Mouse (Mus musculus): ENCODE data around the gene AI481877. TPM values are rescaled to one million over a fixed set of nuclear protein-coding genes. Genes with fewer than 3 reads are reported as not detected.
"Not testable (repeated sequence)": the region's sequence is repeated elsewhere in the genome, so short reads cannot be mapped to it uniquely, and the experiment has no call there.

AI481877 gene
- polyA plus RNA-seq (2012; rRNA removed), result not detected in 2 replicates

DNA sequence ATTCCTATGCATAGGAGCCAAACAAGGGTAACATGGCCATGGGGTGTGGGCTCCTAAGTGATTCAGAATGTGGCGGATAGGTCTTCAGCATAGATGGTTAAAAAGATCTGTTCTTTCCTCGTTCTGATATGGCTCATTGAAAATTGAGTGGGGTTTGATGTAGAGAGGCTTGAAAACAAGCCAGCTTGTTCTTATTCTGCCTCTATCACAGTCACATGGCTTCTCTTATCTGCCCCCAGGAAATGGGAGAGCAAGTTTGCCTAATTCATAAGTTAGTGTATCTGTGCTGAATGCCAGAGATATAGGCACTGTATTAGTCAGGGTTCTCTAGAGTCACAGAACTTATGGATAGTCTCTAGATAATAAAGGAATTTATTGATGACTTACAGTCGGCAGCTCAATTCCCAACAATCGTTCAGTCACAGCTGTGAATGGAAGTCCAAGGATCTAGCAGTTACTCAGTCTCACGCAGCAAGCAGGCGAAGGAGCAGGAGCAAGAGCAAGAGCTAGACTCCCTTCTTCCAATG lies at the start of gene AI481877:
Gene AI481877 (minus strand): TSS at position 477 of the 527 bp plus-strand sequence.
- not testable (repeated sequence) for H3K4me1 ChIP-seq (ENCODE audit: control insufficient read depth, insufficient read depth, low read length); DNase-seq; H3K4me3 ChIP-seq (ENCODE audit: insufficient read depth, low read depth, low read length); H3K27me3 ChIP-seq (replicated peaks; ENCODE audit: control insufficient read depth, insufficient read depth, low read length); H3K27ac ChIP-seq (ENCODE audit: insufficient read depth, low read depth, low read length); H3K36me3 ChIP-seq (ENCODE audit: control insufficient read depth, insufficient read depth, low read length)
- WGBS, result 77% methylated on average over 4 of the region's 6 CpGs

DNA sequence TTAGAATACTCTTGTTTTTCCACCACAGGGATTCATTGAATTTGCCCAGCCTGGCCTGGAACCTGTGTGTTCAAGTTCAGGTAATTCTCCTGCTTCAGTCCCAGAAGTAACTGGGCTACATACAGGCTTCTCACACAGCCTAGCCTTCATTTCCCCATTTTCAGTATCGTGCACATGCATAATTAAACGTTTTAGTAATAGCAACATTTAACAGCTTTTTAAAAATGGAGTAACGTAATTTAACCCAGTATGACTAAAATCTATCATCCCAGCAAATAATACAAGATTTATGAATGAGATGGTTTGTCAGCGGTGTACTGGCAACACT lies 49.7 kb upstream of the AI481877 start:
- Histone ChIP-seq H3K4me3 (ENCODE audit: insufficient read depth, low read depth, low read length) (peak overlapping the region; percentile 97), H3K27me3 (replicated peaks; ENCODE audit: control insufficient read depth, insufficient read depth, low read length) (no peaks in the 10 kb centered on the region), H3K27ac (ENCODE audit: insufficient read depth, low read depth, low read length) (peak overlapping the region; percentile 10; the same call in 1 of the 2 replicates), H3K4me1 (ENCODE audit: control insufficient read depth, insufficient read depth, low read length) (0 out of 2 replicates have a peak, but pooled peaks cover 3% of the 10 kb centered on the region), H3K36me3 (ENCODE audit: control insufficient read depth, insufficient read depth, low read length) (no peaks in the 10 kb centered on the region)
- 28% methylated on average over 4 of the region's 4 CpGs for WGBS
- TF ChIP-seq POLR2A (IDR thresholded peaks at IDR 0.05; ENCODE audit: low read depth, low read length) (no peak), CTCF (conservative IDR thresholded peaks at IDR 0.05; ENCODE audit: insufficient read depth, insufficient read length, low read depth, low read length) (no peak)
- no peak for DNase-seq

DNA sequence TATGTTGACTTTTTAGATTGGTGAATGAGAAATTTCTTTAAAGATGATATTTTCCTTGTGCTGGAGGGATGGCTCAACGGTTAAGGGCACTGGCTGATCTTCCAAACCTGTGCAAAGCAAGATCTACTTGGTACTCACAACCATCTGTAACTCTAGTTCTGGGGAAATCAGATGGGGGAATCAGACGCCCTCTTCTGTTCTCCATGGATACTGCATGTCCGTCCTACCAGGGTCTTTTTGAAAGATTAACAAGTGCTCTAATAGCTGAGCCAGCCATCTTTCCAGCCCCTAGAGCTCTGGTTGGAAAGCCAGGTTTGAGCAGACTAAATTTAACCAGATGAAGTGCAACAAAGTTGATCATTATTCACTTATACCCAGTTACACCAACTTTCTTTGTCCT lies 48.5 kb upstream of the AI481877 start:
- WGBS, result 36% methylated on average over 3 of the region's 3 CpGs
- peak; percentile 56 for DNase-seq
- TF ChIP-seq CTCF (conservative IDR thresholded peaks at IDR 0.05; ENCODE audit: insufficient read depth, insufficient read length, low read depth, low read length) (0 out of 2 replicates have a peak, but pooled peaks have one; percentile 19), POLR2A (IDR thresholded peaks at IDR 0.05; ENCODE audit: low read depth, low read length) (no peak)
- Histone ChIP-seq H3K27ac (ENCODE audit: insufficient read depth, low read depth, low read length) (no peak overlapping the region), H3K36me3 (ENCODE audit: control insufficient read depth, insufficient read depth, low read length) (no peaks in the 10 kb centered on the region), H3K4me3 (ENCODE audit: insufficient read depth, low read depth, low read length) (no peak overlapping the region), H3K4me1 (ENCODE audit: control insufficient read depth, insufficient read depth, low read length) (0 out of 2 replicates have a peak, but pooled peaks cover 3% of the 10 kb centered on the region), H3K27me3 (replicated peaks; ENCODE audit: control insufficient read depth, insufficient read depth, low read length) (no peaks in the 10 kb centered on the region)

DNA sequence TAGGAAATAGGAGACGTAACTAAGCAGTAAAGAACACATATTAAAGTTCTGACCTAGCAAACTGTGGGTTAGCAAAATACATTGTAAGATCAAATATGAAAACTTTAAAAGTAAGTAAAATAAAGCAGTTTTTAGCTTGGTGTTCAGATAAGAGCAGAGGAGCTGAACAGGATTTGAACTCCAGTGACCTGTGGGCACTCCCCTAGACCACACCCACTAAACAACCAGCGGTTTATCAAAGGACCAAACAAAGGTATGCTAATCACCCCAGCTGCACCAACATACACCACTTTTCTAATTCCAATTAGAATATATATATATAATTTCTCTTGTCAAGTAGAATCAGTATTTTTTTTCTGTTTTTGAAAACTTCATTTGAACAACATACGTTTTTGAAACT lies 46.9 kb upstream of the AI481877 start:
- TF ChIP-seq CTCF (conservative IDR thresholded peaks at IDR 0.05; ENCODE audit: insufficient read depth, insufficient read length, low read depth, low read length) (no peak), POLR2A (IDR thresholded peaks at IDR 0.05; ENCODE audit: low read depth, low read length) (no peak)
- no peaks in the 10 kb centered on the region for H3K27me3 ChIP-seq (replicated peaks; ENCODE audit: control insufficient read depth, insufficient read depth, low read length)
- H3K36me3 ChIP-seq (ENCODE audit: control insufficient read depth, insufficient read depth, low read length), result no peaks in the 10 kb centered on the region
- H3K27ac ChIP-seq (ENCODE audit: insufficient read depth, low read depth, low read length), result no peak overlapping the region
- H3K4me1 ChIP-seq (ENCODE audit: control insufficient read depth, insufficient read depth, low read length), result 0 out of 2 replicates have a peak, but pooled peaks cover 3% of the 10 kb centered on the region
- 77% methylated on average over 3 of the region's 3 CpGs for WGBS
- no peak for DNase-seq
- no peak overlapping the region for H3K4me3 ChIP-seq (ENCODE audit: insufficient read depth, low read depth, low read length)

DNA sequence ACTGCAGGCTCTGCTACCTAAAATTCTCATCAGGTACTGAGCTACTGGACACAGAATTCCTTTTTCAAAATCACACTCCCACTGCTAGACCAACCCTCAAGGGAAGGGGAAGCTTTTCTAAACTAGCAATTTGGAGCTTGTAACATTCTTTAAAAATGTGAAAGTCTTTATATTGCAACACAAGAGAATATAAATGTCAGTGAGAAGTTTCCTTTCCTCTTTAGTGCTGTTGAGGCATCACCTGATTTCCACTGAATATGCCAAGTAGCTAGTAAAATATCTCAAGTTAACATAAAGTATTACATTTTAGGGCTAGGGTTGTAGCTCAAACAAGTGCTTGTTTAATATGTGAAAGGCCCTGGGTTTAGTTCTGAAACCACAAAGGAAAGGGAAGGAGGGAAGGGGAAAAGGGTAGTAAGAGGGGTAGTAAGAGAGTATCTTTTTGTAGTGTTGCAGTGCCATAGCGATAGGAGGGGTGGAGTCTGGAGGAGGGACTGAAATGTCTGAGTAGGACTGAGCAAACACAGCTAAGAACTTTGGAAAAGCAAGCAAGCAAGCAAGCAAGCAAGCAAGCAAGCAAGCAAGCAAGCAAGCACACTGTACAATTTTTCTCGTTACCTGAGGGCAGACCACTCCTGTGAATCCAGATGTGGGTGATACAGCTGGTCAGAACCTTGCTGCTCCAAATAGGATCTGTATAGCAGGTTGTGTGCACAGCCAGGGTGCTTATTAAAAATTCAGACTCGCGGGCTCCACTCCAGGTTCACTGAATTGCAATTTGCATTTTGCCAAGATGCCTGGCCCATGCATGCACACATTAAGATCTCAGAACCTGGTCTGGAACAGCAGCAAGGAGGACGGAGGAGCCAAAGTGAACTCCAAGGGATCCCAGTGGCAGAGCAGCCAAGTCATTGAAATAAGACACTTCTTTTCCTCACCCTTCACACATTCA lies 42.8 kb upstream of the AI481877 start:
- Histone ChIP-seq H3K4me1 (ENCODE audit: control insufficient read depth, insufficient read depth, low read length) (no peaks in the 10 kb centered on the region), H3K27ac (ENCODE audit: insufficient read depth, low read depth, low read length) (no peak overlapping the region), H3K27me3 (replicated peaks; ENCODE audit: control insufficient read depth, insufficient read depth, low read length) (no peaks in the 10 kb centered on the region), H3K36me3 (ENCODE audit: control insufficient read depth, insufficient read depth, low read length) (no peaks in the 10 kb centered on the region), H3K4me3 (ENCODE audit: insufficient read depth, low read depth, low read length) (no peak overlapping the region)
- TF ChIP-seq POLR2A (IDR thresholded peaks at IDR 0.05; ENCODE audit: low read depth, low read length), result no peak
- no peak for TF ChIP-seq CTCF (conservative IDR thresholded peaks at IDR 0.05; ENCODE audit: insufficient read depth, insufficient read length, low read depth, low read length)
- 47% methylated on average over 5 of the region's 5 CpGs for WGBS
- DNase-seq, result no peak

DNA sequence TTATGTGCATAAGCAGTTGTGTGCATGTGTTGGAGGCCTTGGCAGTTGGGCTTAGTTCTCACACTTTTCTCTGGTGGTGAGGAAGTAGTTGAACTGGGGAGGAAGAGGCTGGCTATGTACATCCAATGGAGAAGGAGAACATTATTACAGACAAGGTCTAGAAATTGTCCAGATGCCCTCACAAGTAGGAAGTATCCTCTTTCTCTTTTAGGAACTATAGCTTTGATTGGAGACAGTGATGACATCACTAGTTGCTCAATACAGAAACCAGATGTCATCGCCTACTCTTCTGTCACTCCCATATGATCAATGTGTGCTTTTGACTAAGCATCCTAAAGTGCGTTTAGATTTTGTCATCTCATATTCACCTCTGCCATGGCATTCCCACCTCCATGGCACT lies 38.8 kb upstream of the AI481877 start:
- no peak for TF ChIP-seq CTCF (conservative IDR thresholded peaks at IDR 0.05; ENCODE audit: insufficient read depth, insufficient read length, low read depth, low read length)
- H3K27me3 ChIP-seq (replicated peaks; ENCODE audit: control insufficient read depth, insufficient read depth, low read length), result no peaks in the 10 kb centered on the region
- H3K4me1 ChIP-seq (ENCODE audit: control insufficient read depth, insufficient read depth, low read length), result no peaks in the 10 kb centered on the region
- no peak overlapping the region for H3K27ac ChIP-seq (ENCODE audit: insufficient read depth, low read depth, low read length)
- H3K36me3 ChIP-seq (ENCODE audit: control insufficient read depth, insufficient read depth, low read length), result no peaks in the 10 kb centered on the region
- no peak for DNase-seq
- 94% methylated on average over 2 of the region's 2 CpGs for WGBS
- no peak overlapping the region for H3K4me3 ChIP-seq (ENCODE audit: insufficient read depth, low read depth, low read length)

DNA sequence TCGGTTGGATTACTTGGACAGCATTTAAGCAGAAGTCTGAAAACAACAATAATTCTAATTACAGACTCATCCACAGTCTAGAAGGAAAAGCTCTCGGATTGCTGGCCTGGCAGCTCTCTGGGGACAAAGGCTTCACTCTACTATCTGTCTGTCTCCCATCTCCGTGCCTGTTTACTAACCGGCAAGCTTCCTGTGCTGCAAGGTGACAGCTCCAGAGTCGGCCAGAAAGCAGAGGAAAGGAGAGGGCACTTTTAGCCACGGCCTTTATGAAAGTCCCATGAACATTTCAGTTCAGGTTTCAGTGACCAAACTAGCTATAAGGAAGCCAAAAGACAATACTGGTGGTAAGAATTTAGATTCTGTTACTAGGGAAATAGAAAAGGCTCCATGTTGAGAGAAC lies 37.1 kb upstream of the AI481877 start:
- WGBS, result 55% methylated on average over 6 of the region's 6 CpGs
- Histone ChIP-seq H3K36me3 (ENCODE audit: control insufficient read depth, insufficient read depth, low read length) (no peaks in the 10 kb centered on the region), H3K4me1 (ENCODE audit: control insufficient read depth, insufficient read depth, low read length) (no peaks in the 10 kb centered on the region), H3K27me3 (replicated peaks; ENCODE audit: control insufficient read depth, insufficient read depth, low read length) (no peaks in the 10 kb centered on the region), H3K4me3 (ENCODE audit: insufficient read depth, low read depth, low read length) (no peak overlapping the region), H3K27ac (ENCODE audit: insufficient read depth, low read depth, low read length) (no peak overlapping the region)
- TF ChIP-seq CTCF (conservative IDR thresholded peaks at IDR 0.05; ENCODE audit: insufficient read depth, insufficient read length, low read depth, low read length) (no peak), POLR2A (IDR thresholded peaks at IDR 0.05; ENCODE audit: low read depth, low read length) (no peak)
- no peak for DNase-seq
